ENCODE assay signal across 8 mouse cellular contexts in genomic region chr10:20954221-20954620, GRCm38 (mm10). TPM values are rescaled to one million over a fixed set of nuclear protein-coding genes. Genes with fewer than 3 reads are reported as not detected.
DNase-seq lines count a peak whose midpoint lies in the region; ATAC-seq and TF ChIP-seq lines count a peak whose summit lies in the region.

No protein-coding gene starts in this region.

- H3K4me1 ChIP-seq in heart, embryonic 13.5 days, result peaks cover 16% of the 10 kb centered on the region
- H3K4me1 ChIP-seq in kidney, postnatal 0 days (replicated peaks; ENCODE audit: insufficient read depth, low read length), result no peaks in the 10 kb centered on the region
- H3K4me1 ChIP-seq in liver, embryonic 14.5 days (replicated peaks; ENCODE audit: control insufficient read depth in 2 of 2, insufficient read depth in 2 of 2, low read length in 1 of 2), result peaks cover 0 to 5% of the 10 kb centered on the region in 2 experiments; a peak in 3 of 4 replicates
- peaks cover 6% of the 10 kb centered on the region; the same call in 1 of the 2 replicates for H3K4me1 ChIP-seq in neural tube, embryonic 13.5 days (replicated peaks)

- H3K9me3 ChIP-seq in heart, embryonic 13.5 days, result no peaks in the 10 kb centered on the region
- no peaks in the 10 kb centered on the region for H3K9me3 ChIP-seq in kidney, postnatal 0 days (replicated peaks; ENCODE audit: low read length)
- no peaks in the 10 kb centered on the region for H3K9me3 ChIP-seq in liver, embryonic 14.5 days (ENCODE audit: control insufficient read depth, low read length)
- H3K9me3 ChIP-seq in neural tube, embryonic 13.5 days, result no peaks in the 10 kb centered on the region

- no peaks in the 10 kb centered on the region for H3K36me3 ChIP-seq in heart, embryonic 13.5 days
- no peaks in the 10 kb centered on the region for H3K36me3 ChIP-seq in kidney, postnatal 0 days (ENCODE audit: insufficient read depth, low read length)
- H3K36me3 ChIP-seq in liver, embryonic 14.5 days (replicated peaks; ENCODE audit: control insufficient read depth, insufficient read depth, low read depth), result no peaks in the 10 kb centered on the region
- H3K36me3 ChIP-seq in neural tube, embryonic 13.5 days, result no peaks in the 10 kb centered on the region

- 52% methylated on average over 26 of the region's 26 CpGs for WGBS in heart, embryonic 13.5 days
- 44% methylated on average over 26 of the region's 26 CpGs for WGBS in kidney, postnatal 0 days
- WGBS in liver, embryonic 14.5 days (ENCODE audit: insufficient replicate concordance), result 37% methylated on average over 26 of the region's 26 CpGs
- 35% methylated on average over 26 of the region's 26 CpGs for WGBS in neural tube, embryonic 13.5 days

- no peaks in the 10 kb centered on the region for H3K27me3 ChIP-seq in heart, embryonic 13.5 days (replicated peaks)
- no peaks in the 10 kb centered on the region for H3K27me3 ChIP-seq in kidney, postnatal 0 days (ENCODE audit: insufficient read depth, low read length)
- no peaks in the 10 kb centered on the region for H3K27me3 ChIP-seq in liver, embryonic 14.5 days (ENCODE audit: control insufficient read depth, insufficient read depth, low read length)
- no peaks in the 10 kb centered on the region for H3K27me3 ChIP-seq in neural tube, embryonic 13.5 days

- no peak for ATAC-seq in heart, embryonic 13.5 days (ENCODE audit: extremely low read depth, insufficient number of reproducible peaks, low FRiP score, low TSS enrichment)
- ATAC-seq in kidney, postnatal 0 days (replicated peaks; ENCODE audit: low FRiP score, low read depth), result no peak
- ATAC-seq in liver, embryonic 14.5 days (ENCODE audit: insufficient read depth), result peak; percentile 29; the same call in 1 of the 2 replicates
- peak; percentile 24 for ATAC-seq in neural tube, embryonic 13.5 days (ENCODE audit: low read depth)

- peak overlapping the region; percentile 40; the same call in 1 of the 2 replicates for H3K9ac ChIP-seq in heart, embryonic 13.5 days
- H3K9ac ChIP-seq in kidney, postnatal 0 days (ENCODE audit: low read depth, low read length), result no peak overlapping the region
- H3K9ac ChIP-seq in liver, embryonic 14.5 days (replicated peaks), result peak overlapping the region; percentile 38; the same call in 1 of the 2 replicates
- H3K9ac ChIP-seq in neural tube, embryonic 13.5 days, result peak overlapping the region; percentile 62; the same call in 1 of the 2 replicates

- no peak for TF ChIP-seq CTCF in kidney, postnatal 0 days (IDR thresholded peaks at IDR 0.05; ENCODE audit: low read depth)
- no peak for TF ChIP-seq CTCF in liver, embryonic 14.5 days (IDR thresholded peaks at IDR 0.05; ENCODE audit: low read depth)

- H3K4me3 ChIP-seq in heart, embryonic 13.5 days, result peak overlapping the region; percentile 48
- H3K4me3 ChIP-seq in kidney, postnatal 0 days (replicated peaks; ENCODE audit: low read depth, low read length), result peak overlapping the region; percentile 15
- peak overlapping the region; percentile 16 to 49; a peak in 3 of 4 replicates for H3K4me3 ChIP-seq in liver, embryonic 14.5 days (ENCODE audit: insufficient read depth in 1 of 2, low read depth in 2 of 2, low read length in 2 of 2)
- H3K4me3 ChIP-seq in neural tube, embryonic 13.5 days, result peak overlapping the region; percentile 36

- DNase-seq in 3T3-L1 (ENCODE audit: low read depth, low spot score) (peak; percentile 59), WW6 (ENCODE audit: low read depth, low spot score) (peak; percentile 65)
- peak; percentile 92 for DNase-seq in embryo, embryonic 11 days
- DNase-seq in kidney, postnatal 0 days (ENCODE audit: low spot score), result peak; percentile 41
- peak; percentile 57 to 81 (median 66) for DNase-seq in liver, embryonic 14.5 days (ENCODE audit: low read depth in 3 of 3, low spot score in 3 of 3)
- DNase-seq in testis, postnatal 14 days (ENCODE audit: low spot score), result peak; percentile 67

- no peak overlapping the region for H3K27ac ChIP-seq in heart, embryonic 13.5 days (replicated peaks)
- H3K27ac ChIP-seq in kidney, postnatal 0 days, result no peak overlapping the region
- H3K27ac ChIP-seq in liver, embryonic 14.5 days, result no peak overlapping the region
- no peak overlapping the region; the same call in 1 of the 2 replicates for H3K27ac ChIP-seq in neural tube, embryonic 13.5 days (replicated peaks)

- peak overlapping the region; percentile 72 for H3K4me2 ChIP-seq in heart, embryonic 13.5 days
- peak overlapping the region; percentile 56 for H3K4me2 ChIP-seq in kidney, postnatal 0 days (ENCODE audit: low read length)
- peak overlapping the region; percentile 69 for H3K4me2 ChIP-seq in liver, embryonic 14.5 days (ENCODE audit: low read depth)
- peak overlapping the region; percentile 61 for H3K4me2 ChIP-seq in neural tube, embryonic 13.5 days

- no peak for TF ChIP-seq EP300 in liver, embryonic 14.5 days (IDR thresholded peaks at IDR 0.05; ENCODE audit: low read depth)

RNA-seq across cellular contexts. Expression of gene Ahi1, which starts 1.9 kb away (rescaled TPM):
- polyA plus RNA-seq in heart, embryonic 13.5 days (2015; fragmentation: Nextera tagmentation; extraction: Ambion mirVana), result 3.3 and 3.5 TPM in 2 replicates
- 6.7 and 7.2 TPM in 2 replicates for polyA plus RNA-seq in kidney, postnatal 0 days (2015; fragmentation: Nextera tagmentation; extraction: Ambion mirVana)
- polyA plus RNA-seq in liver, embryonic 14.5 days (2012; rRNA removed), result 3.5 and 4.2 TPM in 2 replicates
- 4.6 and 5.3 TPM in 2 replicates for polyA plus RNA-seq in liver, embryonic 14.5 days (2014; fragmentation: Nextera tagmentation; extraction: Ambion mirVana)
- polyA plus RNA-seq in neural tube, embryonic 13.5 days (2015; fragmentation: Nextera tagmentation; extraction: Ambion mirVana), result 51.0 and 54.1 TPM in 2 replicates

Comparison
In these comparisons a context has a peak if more than half of its experiments do, and no peak if none do; other contexts are left out.
1. DNase-seq: peak in every context shown above with its lines; median percentile 92 in embryo, embryonic 11 days; 67 in testis, postnatal 14 days; 66 in liver, embryonic 14.5 days; 65 in WW6; 59 in 3T3-L1; 41 in kidney, postnatal 0 days.
2. ATAC-seq: peak in liver, embryonic 14.5 days (single experiment) and neural tube, embryonic 13.5 days (single experiment); none in heart, embryonic 13.5 days (single experiment) and kidney, postnatal 0 days (single experiment).
3. Peak in every context shown above with its lines, with median percentiles within 50 percentile points of each other: H3K4me2 ChIP-seq and H3K4me3 ChIP-seq.